Mouse (Mus musculus) layer of hippocampus, postnatal 25 days (tissue): ENCODE data around the gene Tmem52. TPM values are rescaled to one million over a fixed set of nuclear protein-coding genes. Genes with fewer than 3 reads are reported as not detected.
"Not testable (repeated sequence)": the region's sequence is repeated elsewhere in the genome, so short reads cannot be mapped to it uniquely, and the experiment has no call there.

Source experiments
- DNase-seq, 2 experiments: peaks; one replicate each; pipeline ENCODE4 v3.0.0; 2022; ENCODE audit warnings: mixed read lengths in 2 of 2, low spot score in 1 of 2; ENCODE audit errors: extremely low spot score in 1 of 2
- total RNA-seq, 2 experiments: library from RNA; stranded (reverse); gene quantifications; 2 replicates each; pipeline ENCODE4 v1.2.3; 2021

Tmem52 gene
- total RNA-seq, 2 experiments from 2014 or later: 3.0 to 5.6 TPM

DNA sequence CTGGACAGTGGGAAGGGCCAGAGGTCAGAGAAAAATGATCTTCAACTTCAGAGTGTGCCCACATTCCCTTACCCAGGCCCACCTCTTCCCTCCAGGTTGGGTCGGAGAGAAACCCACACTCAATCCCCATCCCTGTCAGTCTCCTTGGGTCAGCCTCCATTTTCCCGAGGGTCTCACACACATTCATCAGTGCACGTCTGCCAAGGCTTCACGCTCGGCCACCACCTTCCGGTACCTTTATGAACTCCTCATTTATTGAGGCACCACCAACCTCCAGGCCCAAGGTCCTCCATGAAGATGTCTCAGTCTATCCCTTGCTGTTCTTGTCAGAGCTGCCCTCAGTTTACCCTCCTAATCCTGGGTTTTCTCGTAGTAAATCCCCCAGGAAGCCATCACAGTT lies 2.1 kb downstream of the Tmem52 start:
- no peak for DNase-seq

DNA sequence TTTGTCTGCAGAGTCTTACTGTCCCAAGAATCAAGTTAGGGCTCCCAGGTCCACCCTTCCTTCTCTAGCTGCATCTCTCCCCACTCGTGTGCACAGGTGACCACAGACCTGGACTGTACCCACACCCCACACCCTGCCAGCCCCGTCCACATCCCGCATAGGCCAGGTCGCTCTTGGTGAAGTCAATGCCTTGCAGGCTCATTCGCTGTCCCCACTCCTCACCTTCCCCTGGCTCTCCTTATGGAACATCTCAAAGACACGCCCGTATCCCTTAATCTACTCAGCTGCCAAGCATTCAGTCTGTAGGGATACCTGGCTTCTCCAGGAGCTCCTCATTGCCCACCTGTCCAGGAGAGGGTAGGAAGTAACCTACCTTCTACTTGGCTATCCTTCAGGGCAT lies 2.5 kb downstream of the Tmem52 start:
- no peak for DNase-seq

DNA sequence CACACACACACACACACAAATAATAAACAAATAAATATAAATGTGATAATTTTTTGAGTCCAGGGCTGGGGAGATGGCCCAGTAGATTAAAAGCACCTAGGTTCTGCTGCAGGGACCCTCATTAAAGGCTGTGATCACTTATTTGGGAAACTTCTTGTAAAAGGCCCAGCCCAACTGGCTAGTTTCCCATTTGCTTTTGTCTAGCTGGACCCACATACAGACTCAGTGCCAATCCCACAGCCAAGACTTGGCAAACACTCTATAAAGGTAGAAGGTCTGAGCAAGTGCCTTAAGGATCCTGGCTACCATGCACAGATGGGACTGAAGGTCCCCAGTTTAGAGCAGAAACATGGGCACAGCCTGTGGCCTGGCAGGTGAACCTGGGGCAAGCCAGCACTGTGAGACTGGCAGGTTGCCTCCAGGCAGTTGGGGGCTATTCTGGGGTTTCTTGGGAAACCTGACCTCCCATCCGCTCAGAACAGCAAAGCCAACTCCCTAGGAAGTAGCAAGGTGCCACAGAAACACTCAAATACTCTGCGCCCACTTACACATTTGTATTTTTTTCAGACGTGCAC lies 3.9 kb downstream of the Tmem52 start:
- no peak for DNase-seq

DNA sequence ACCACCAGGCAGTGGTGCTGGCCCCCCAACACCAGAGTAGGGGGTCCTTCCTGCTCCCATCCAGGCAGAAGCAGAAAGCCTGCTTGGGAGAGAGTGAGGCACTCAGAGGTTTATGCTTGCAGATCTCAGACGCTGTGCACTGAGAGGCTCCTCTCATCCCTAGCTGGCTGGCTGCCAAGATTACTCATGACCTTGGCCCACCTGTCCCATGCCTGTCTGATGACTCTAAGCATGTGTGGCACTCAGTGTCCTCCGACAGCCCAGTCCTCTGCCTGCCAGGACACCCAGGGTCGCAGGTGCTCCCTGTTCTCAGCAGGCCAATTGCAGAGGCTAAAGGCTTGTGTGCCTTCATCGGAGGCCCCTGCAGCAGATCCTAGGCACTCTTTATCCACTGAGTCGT lies 4.4 kb downstream of the Tmem52 start:
- no peak for DNase-seq

DNA sequence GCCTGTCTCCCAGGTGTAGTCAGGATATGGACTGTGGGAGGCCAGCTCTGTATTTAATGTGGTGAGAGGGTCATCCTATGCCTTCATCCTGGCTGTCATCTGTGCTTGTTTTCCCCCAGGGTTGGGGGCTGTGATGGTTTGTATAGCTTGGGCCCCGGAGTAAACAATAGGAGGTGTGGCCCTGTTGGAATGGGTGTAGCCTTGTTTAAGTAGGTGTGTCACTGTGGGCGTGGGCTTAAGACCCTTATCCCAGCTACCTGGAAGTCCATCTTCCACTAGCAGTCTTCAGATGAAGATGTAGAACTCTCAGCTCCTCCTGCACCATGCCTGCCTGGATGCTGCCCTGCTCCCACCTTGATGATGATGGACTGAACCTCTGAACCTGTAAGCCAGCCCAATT lies 4.9 kb downstream of the Tmem52 start:
- not testable (repeated sequence) for DNase-seq

DNA sequence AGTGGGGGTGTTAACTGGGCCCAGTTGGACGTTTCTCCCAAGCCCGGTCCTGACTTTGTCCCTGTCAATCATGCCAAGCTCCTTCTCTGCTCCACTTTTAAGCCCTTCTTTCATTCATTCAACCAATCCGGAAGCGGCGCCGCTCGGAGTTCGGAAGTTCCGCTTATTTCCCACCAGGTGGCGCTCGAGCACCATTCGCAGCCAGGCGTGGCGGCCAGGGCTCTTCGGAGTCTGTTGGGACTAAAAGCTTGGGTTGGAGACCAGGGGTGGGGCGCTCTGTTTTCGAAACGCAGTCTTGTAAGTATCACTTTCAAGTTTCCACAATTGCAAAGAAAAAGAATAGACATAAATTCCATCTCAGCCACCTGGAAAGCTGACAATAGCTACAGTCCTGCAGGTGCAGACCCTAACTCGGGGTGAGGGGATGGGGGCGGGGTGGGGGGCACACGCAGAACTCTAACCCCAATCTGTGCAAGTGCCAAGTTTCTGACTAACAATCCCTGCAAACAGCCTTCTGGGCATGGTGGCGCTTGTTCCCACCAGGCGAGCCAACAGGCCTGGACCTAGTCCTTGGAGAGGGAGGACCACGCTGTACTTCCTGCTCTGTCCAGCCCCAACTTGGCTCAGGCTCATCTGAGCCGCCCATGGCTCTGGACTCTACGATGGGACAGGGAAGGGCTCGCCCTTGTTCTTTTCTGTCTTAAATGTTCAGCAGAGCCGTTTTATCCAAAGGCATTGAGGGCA lies 12.6 kb downstream of the Tmem52 start:
- peak; percentile 84 to 90 for DNase-seq

DNA sequence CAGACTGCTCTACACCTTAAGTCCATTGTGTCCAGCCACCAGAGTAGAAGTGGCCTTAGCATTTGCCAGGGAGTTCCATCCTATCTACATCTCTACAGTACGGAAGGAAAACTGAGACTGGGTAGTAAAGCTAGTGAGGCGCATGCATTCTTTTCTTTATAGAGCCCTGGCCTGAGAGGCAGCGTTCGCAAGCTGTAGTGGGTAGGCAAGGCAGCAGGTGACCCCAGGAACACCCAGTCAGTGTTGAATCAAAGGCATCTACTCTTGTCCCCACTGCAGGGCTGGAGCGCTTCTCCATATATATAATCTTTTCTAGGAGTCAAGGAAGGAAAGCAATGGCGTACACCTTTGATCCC lies 13.2 kb downstream of the Tmem52 start:
- no peak for DNase-seq

DNA sequence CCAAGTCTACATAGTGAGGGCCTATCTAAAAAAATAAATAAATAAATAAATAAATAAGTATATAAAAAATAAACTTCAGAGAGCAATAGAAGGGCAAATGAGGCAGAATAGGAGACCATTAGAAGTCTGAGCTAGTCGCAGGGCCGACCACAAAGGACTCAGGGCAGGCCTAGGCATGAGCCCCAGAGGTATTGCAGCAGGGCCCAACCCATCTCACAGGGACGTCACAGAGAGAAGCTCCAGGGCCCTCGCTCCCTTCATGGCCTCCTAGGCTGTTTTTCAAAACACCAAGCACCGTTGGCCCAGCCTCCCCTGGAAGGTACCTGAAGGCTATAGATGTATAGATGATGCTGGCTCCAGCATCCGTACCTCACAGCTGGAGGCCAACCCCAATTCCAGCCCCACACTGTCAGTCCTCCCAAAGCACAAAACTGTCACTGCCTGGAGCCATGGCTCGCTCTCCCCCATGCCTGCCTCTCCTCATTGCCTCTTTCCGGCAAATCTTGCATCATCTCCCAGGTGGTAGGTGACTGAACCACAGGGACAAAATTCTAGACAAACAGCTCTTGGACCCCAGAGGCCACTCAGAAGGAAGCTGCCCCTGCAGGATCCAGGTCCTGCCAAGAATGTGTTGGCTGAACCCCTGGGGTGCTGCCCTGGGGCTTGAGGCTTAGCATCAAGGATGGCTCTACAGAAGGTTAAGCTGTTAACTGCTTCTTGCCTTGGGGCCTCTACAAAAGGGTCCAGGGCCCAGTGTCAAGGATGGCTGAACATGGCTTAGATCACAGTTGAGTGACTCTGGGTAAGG lies 14.0 kb downstream of the Tmem52 start:
- no peak for DNase-seq

DNA sequence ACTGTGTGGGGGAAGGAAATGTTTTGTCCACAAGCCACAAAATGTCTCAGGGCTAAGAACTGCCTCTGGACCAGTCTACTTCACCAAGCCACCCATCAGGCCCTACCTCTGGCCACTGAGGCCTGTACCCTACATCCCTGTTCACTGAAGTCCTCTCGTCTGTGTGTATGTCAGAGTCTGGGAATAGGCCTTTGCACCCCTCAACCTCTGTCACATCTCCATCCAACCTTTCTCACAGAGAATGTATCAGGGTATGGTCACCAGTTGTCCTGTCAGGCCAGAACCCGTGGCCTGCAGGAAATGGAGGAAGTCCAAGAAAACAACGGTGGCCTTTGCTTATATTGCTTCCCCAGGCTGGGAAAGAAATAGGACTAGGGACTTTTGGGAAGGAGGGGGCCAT lies 16.6 kb downstream of the Tmem52 start:
- no peak for DNase-seq

DNA sequence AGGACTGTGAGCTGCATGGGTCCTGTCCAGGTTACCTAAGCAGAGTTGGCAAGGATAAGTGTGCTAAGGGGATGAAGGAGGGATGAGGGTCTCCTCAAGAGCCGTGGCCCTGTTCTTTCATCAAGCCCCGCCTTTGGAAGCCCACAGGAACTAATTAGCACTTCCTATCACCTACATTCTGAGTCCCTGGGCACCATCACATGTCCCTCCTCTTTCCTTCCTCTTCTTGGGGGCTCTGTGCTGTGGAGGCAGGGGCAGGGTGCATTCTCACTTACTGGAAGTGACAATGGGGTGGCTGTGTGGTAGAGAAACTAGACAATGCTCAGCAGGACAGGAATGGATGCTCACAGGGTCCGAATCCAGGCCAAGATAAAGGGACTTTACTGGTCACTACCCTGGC lies 18.8 kb downstream of the Tmem52 start:
- no peak for DNase-seq

DNA sequence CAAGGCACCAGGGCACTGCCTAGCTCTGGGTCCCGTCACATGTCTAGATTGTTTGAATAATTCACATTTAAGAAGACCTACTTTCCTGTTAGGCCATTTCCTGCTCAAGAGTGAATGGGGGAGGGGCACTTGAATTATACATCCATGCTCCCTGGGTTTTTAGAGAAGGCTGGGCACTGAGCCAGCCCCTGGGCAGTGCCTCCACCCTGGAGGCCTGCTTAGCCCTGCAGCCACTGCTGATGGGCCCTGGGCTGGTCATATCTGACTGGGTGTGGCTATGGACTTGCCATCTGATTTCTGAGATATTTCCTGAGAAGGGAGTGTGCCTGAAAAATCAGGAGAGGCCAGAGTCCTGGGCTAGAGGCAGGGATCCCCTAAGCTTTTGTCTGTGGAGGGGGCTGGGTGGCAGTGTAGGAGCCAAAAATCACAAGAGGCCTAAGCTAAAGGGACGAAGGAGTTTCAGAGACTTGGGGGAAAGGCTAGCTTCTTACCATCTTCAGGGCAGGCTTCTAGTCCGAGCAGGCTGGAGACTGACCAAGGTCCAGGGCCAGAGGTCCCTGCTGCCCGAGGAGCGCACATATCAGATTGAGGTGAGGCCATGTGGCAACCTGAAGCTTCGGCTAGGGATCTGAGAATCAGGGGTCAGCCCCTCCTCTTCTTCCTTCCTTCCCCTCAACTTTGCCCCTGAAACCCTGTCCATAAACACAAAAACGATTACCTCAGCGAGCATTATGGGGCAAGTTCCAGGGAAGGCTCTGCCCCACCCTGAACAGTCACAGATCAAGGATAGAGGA lies 19.5 kb downstream of the Tmem52 start:
- no peak for DNase-seq

DNA sequence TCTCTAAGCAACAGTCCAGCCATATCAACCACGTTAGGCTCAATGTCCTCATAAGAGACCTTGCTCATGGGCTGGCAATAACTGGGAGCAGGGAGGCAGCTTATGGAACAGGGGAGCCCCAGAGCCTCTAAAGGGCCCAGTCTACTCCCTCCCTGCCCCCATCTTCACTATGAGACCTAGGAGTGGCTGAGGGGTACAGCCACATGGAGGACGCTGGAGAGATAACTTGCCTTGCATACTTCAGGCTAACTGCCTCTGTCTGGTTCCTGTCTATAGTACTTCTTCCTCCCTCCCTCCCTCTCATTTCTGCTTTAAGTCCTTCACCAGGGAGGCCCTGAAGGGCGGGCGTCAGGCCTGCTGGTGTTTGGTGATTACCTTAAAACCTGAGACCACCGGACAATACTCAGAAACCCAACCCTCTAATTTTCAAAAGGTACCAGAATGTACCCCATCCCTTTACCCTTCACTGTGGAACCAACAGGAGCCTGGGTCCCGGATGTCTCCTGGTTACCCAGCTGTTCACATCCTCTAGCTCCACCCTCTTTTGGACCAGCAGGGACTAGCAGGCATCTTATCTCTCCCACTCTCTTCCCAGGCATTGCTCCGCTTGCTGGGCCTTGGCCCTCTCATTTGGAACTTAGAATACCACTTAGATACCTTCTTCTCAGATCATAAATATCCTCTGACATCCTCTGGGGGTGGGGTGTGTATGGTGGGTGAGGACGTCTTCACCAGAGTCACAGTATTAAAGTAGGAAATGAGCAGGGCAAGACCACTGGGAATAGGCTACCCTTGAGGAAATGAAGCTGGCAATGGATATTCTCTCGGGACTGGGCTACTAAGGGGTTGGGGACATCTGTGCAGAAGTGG lies 20.4 kb downstream of the Tmem52 start:
- DNase-seq: no peak

DNA sequence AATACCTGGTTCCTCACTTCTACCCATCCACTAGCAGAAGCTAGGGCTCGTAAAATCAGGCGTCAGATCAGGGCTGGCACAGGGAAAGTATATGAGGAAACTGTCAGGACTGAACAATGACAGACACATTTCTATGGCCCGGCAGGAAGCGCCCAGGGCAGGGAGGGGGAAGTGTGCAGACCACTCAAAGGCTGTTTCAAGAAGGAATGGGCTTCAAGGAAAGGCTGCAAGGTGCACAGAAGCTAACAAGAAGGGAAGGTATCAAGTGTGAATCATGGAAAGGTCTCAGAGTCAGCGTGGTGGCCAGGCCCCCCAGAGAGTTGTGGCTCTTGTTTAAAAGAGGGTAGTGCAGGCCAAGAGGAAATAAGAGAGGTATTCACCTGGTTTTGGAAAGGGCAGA lies 21.5 kb downstream of the Tmem52 start:
- no peak for DNase-seq

DNA sequence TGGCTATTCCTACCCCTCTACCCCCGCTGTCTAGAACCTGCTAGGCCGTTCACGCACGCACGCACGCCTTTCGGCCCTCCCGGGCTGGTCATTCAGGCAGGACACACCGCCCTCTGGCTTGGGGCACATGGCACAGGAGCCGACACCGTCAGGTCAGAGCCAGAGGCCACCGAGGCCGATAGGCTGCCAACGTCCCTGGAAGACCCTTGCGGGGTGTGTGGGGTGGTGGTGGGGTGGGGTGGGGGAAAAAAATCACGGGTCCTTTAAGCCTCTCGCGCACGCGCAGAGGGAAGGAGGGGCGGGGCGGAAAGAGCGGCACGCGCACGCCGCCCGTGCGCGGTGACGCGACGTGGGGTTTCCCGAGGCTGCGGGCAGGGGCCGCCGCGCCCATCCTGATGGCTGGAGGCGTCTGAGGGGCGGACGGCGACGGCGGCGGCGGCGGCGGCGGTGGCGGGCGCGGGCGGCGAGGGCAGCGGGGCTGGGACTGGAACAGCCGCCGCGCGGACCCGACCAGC lies 22.1 kb downstream of the Tmem52 start, which contains the start of gene Gnb1:
TSS of gene Gnb1 (plus strand) at position 372 of the 515 bp plus-strand sequence.
- DNase-seq: peak; percentile 97 to 99

DNA sequence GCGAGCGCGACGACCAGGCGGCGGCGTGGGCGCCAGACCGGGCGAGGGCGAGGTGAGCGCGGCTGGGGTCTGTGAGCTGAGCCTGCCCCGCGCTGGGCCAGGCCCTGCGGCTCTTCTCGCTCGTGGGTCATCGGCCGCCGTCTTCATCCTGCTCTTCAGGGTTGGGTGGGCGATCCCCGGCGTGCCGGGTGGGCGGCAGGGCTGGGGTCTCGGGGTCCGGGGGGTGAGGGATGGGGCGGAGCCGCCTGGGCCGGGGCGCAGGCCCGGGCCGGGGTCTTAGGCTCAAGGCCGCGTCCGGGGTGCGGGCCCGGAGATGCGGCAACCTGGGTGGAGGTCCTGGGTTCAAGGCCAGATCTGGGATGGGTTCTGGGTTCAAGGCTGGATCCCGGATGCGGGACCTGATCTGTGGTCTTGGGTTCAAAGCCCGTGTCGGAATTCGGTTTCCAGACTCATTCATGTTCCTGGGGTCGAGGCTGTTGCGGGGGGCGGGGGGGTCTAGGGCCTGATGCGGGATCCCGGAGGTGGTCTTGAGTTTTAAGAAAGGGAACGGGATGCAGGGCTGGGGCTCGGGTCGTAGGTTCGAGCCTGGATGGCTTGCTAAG lies 22.7 kb downstream of the Tmem52 start:
- DNase-seq: no peak

DNA sequence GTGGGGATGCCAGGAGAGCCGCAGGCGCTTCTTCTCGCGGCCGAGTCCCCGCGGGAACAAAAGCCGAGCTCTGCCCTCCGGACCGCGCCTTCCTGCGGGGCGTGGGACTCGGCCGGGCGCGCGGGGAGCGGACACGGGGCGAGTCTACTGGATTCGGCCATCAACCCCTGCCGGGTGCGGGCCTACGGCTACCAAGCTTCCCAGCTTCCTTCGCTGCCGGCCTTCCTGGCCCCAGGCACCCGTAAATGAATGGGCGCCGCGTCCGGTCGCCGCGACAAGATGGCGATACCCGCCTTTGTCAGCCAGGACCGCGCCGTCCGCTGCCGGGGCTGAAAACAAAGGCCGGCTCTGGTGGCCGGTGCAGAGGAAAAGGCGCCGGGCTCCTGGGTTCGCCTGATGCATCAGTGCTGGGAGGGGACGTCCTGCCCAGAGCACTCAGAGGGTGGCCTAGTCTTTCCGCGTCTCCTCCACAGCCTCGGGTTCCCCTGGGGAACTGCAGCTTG lies 23.3 kb downstream of the Tmem52 start:
- DNase-seq: peak; percentile 39 to 40

DNA sequence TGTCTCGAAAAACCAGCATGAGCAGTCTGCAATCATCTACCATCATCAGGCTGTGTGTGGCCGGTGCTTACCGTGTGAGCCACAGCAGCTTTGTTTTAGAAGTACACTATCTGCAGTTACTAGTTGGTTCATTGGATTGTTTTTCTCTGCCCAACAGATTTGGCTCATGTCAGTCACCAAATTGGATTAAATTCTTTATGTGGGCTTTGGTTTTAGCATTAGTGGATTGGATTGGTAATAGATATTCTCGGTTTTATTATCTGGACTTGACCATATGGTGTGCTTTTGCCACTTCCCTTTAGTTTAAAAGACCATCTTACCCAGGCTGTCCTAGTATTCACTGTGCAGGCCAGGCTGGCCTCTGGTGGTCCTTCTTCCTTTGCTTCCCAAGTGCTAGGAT lies 26.0 kb downstream of the Tmem52 start:
- no peak for DNase-seq

DNA sequence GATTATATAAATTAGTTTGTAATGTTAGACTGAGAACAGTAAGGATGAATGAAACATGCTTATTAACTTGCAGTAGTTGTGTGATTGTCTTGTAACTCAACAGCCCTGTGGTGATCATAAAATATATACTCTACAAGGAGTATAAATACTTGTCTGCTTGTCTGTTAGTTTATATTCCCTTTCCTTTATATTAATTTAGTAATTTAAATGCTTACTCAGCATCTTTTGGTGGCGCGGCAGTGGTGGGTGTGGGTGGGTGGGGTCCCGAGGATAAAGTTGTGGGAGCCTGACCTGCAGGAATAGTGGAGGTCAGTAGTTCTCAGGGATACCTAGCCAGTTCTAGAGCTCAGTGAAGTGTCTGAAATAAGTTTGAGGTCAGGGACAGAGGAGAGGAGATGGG lies 29.0 kb downstream of the Tmem52 start:
- no peak for DNase-seq

DNA sequence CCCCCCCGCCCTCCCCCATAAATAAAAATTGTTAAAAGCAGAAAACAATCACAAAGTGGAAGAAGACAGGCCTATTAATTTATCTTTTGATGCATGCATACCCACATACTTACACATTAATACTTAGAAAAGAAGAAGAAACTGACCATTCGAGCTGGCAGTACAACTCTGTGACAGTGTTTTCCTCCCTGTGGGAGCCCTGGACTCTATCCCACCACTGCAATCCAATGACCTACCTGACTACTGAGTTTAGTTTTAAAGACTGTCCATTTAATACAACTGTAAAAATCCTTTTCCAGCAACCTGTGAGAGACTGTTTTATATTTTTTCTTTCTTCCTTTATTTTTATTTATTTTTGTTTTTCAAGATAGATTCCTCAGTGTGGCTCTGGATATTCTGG lies 32.2 kb downstream of the Tmem52 start:
- no peak for DNase-seq
